Mouse (Mus musculus) frontal cortex, postnatal 36 days (tissue): ENCODE measurements around the gene Ccpg1os.
A peak's percentile ranks its signal among the peaks of the same experiment; 100 is the strongest.

Source experiments
- DNase-seq, 2 experiments: peaks; one replicate each; pipeline ENCODE4 v3.0.0; 2022; ENCODE audit warnings: low spot score in 2 of 2

The Ccpg1os gene

GRCm38 (mm10) chr9:72983066-72983465 lies 2.1 kb downstream of the Ccpg1os start:
- DNase-seq: no peak

GRCm38 (mm10) chr9:72975242-72975641 lies 9.9 kb downstream of the Ccpg1os start:
- no peak for DNase-seq

GRCm38 (mm10) chr9:72974734-72975133 lies 10.4 kb downstream of the Ccpg1os start:
- DNase-seq: no peak

GRCm38 (mm10) chr9:72972984-72973383 lies 12.2 kb downstream of the Ccpg1os start:
- DNase-seq: no peak

- DNase-seq: no peak
These were observed 12.7 kb downstream of the Ccpg1os start for GRCm38 (mm10) chr9:72972435-72972834.

GRCm38 (mm10) chr9:72969874-72970273 lies 15.3 kb downstream of the Ccpg1os start:
- DNase-seq: no peak

- peak; percentile 65 to 84 for DNase-seq
These were observed 16.7 kb downstream of the Ccpg1os start for GRCm38 (mm10) chr9:72968349-72969061.

- no peak for DNase-seq
These were observed 23.2 kb downstream of the Ccpg1os start for GRCm38 (mm10) chr9:72961959-72962358.

- DNase-seq: no peak
These were observed 23.8 kb downstream of the Ccpg1os start for GRCm38 (mm10) chr9:72961346-72961745.

GRCm38 (mm10) chr9:72958521-72959450 lies 26.4 kb downstream of the Ccpg1os start, which contains the start of the genes Dyx1c1 and Gm44503:
Gene Dyx1c1, plus strand, starts transcription at chr9:72958785.
Gene Gm44503, plus strand, starts transcription at chr9:72958852.
- peak; percentile 45 to 70 for DNase-seq

GRCm38 (mm10) chr9:72955546-72955945 lies 29.6 kb downstream of the Ccpg1os start:
- DNase-seq: peak in 1 of 2 experiments; percentile 51

- no peak for DNase-seq
These were observed 30.4 kb downstream of the Ccpg1os start for GRCm38 (mm10) chr9:72954746-72955145.

- DNase-seq: no peak
These were observed 35.6 kb downstream of the Ccpg1os start for GRCm38 (mm10) chr9:72949572-72949971.

GRCm38 (mm10) chr9:72947010-72947409 lies 38.2 kb downstream of the Ccpg1os start:
- DNase-seq: no peak

- no peak for DNase-seq
These were observed 40.9 kb downstream of the Ccpg1os start for GRCm38 (mm10) chr9:72944286-72944685.

GRCm38 (mm10) chr9:72943424-72943823 lies 41.8 kb downstream of the Ccpg1os start:
- DNase-seq: no peak

GRCm38 (mm10) chr9:72936301-72936700 lies 48.9 kb downstream of the Ccpg1os start:
- no peak for DNase-seq

- no peak for DNase-seq
These were observed 49.9 kb downstream of the Ccpg1os start for GRCm38 (mm10) chr9:72935309-72935708.

GRCm38 (mm10) chr9:72931166-72931790 lies 53.9 kb downstream of the Ccpg1os start:
- peak; percentile 61 to 81 for DNase-seq
